Mouse (Mus musculus) heart, embryonic 13.5 days (tissue): ENCODE results near the gene Nav3. TPM values are rescaled to one million over a fixed set of nuclear protein-coding genes. Genes with fewer than 3 reads are reported as not detected.
"Not testable (repeated sequence)": the region's sequence is repeated elsewhere in the genome, so short reads cannot be mapped to it uniquely, and the experiment has no call there.

Experiments
- ATAC-seq: fragments of 200-750 bp; cut with Nextera tagmentation; 2 replicates; pipeline ENCODE4 v1.8.0; 2017; ENCODE audit warnings: moderate TSS enrichment; ENCODE audit not compliant: insufficient number of reproducible peaks, low FRiP score, low TSS enrichment; ENCODE audit errors: extremely low read depth
- H3K27ac ChIP-seq: fragments of 300-500 bp; sonication (generic); replicated peaks from 2 replicates; pipeline ENCODE4 v1.5.1; 2015; ENCODE audit warnings: moderate library complexity, mild to moderate bottlenecking, inconsistent platforms
- H3K27me3 ChIP-seq: fragments of 300-500 bp; sonication (generic); replicated peaks from 2 replicates; pipeline ENCODE4 v1.6.1; 2015; ENCODE audit warnings: mild to moderate bottlenecking, inconsistent platforms
- H3K36me3 ChIP-seq: fragments of 300-500 bp; sonication (generic); 2 replicates; pipeline ENCODE4 v1.6.1; 2015; ENCODE audit warnings: mild to moderate bottlenecking, inconsistent platforms
- H3K4me1 ChIP-seq: fragments of 300-500 bp; sonication (generic); 2 replicates; pipeline ENCODE4 v1.6.1; 2015; ENCODE audit warnings: inconsistent platforms
- H3K4me2 ChIP-seq: fragments of 300-500 bp; sonication (generic); 2 replicates; pipeline ENCODE4 v1.6.1; 2015; ENCODE audit warnings: inconsistent platforms, mild to moderate bottlenecking, moderate library complexity
- H3K4me3 ChIP-seq: fragments of 300-500 bp; sonication (generic); 2 replicates; pipeline ENCODE4 v1.5.1; 2015; ENCODE audit warnings: moderate library complexity, mild to moderate bottlenecking, inconsistent platforms
- H3K9ac ChIP-seq: fragments of 300-500 bp; sonication (generic); 2 replicates; pipeline ENCODE4 v1.6.1; 2015; ENCODE audit warnings: inconsistent platforms, mild to moderate bottlenecking, moderate library complexity
- H3K9me3 ChIP-seq: fragments of 300-500 bp; sonication (generic); 2 replicates; pipeline ENCODE4 v1.6.1; 2016; ENCODE audit warnings: inconsistent platforms
- WGBS: fragments of 180-500 bp; shearing (Covaris S2); methylation state at CpG from one replicate; pipeline ENCODE4 v1.1.7; 2015; ENCODE audit warnings: mixed read lengths; 5-methylcytosine and 5-hydroxymethylcytosine counted together
- polyA plus RNA-seq: library from polyadenylated mRNA; unstranded; fragments of >200 nt; fragmentation: Nextera tagmentation; extraction: Ambion mirVana; gene quantifications from 2 replicates; pipeline ENCODE4 v1.2.1, GENCODE M21; 2015

Gene Nav3
- polyA plus RNA-seq, 1 experiment from 2014 or later = 1.8 TPM

DNA sequence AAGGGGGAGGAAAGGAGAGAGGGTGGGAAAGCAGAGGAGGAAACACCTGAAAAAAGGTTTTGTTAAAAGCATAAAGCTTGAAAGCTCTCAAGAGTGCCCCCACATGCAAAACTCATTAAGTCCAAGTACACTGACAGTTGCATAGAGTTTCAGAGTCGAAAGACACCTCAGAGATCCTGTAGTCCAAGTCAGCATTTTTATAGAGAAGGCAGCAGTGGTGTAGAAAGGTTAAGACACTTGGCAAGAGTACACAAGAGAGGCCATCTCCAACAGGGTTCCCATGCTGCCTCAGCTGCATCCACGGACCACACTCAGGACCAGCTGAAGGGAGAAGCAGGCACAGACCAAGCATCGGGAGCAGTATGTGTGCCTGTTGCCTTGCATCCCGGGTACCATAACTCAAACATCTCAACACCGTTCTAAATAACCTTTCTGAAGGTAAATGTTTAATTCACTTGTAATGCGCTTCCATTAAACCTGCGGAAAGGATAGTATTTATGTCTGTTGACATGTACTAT lies 421.4 kb downstream of the Nav3 start:
- H3K27me3 ChIP-seq = no peaks in the 10 kb centered on the region
- no peak overlapping the region for H3K27ac ChIP-seq
- no peak overlapping the region for H3K4me3 ChIP-seq
- no peaks in the 10 kb centered on the region for H3K9me3 ChIP-seq
- ATAC-seq = no peak
- no peak overlapping the region for H3K4me2 ChIP-seq
- H3K4me1 ChIP-seq = no peaks in the 10 kb centered on the region
- no peaks in the 10 kb centered on the region for H3K36me3 ChIP-seq
- 81% methylated on average over 7 of the region's 7 CpGs for WGBS
- H3K9ac ChIP-seq = no peak overlapping the region

DNA sequence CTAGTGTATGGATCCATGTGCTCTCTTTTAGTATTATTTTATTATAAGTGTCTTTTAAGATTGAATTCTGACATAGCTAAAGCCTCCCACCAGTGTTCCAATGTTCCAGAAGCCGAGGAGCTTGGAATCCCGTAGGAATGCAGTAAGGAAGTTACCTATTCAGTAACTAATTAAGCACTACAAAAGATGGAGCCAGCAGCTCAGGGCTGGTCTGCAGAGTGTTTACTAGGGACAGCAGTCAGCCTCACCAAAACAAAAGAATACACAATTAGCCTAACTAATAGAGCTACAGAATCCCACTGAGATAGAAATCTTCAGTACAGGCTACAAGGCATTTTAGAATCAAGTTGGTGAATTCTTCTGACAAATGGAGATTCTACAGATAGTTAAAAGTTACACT lies 431.1 kb downstream of the Nav3 start:
- WGBS = 84% methylated on average over 2 of the region's 2 CpGs
- not testable (repeated sequence) for H3K27me3 ChIP-seq, H3K27ac ChIP-seq, H3K9ac ChIP-seq, H3K9me3 ChIP-seq, H3K4me1 ChIP-seq, ATAC-seq, H3K36me3 ChIP-seq, H3K4me3 ChIP-seq, H3K4me2 ChIP-seq

DNA sequence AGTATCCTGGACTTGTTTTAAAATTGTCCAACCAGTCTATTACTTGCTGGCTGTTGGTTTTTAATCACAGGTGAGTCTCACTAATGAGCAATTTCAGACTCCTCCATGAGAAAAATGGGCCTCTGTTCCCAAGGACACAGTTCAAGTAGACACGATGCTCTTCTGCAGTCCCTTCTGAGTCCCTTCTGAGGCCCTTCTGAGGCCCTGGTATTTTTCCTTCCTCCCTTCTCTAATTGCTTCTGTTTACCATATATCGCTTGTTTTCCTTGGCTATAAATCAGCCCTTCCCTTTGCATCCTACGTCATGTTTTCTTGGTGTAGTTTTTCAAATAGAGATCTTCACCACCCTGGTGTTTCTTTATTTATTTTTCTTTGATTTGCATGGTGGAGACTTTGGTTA lies 433.9 kb downstream of the Nav3 start:
- H3K27ac ChIP-seq = no peak overlapping the region
- no peak overlapping the region for H3K4me3 ChIP-seq
- no peaks in the 10 kb centered on the region for H3K9me3 ChIP-seq
- no peaks in the 10 kb centered on the region for H3K4me1 ChIP-seq
- H3K9ac ChIP-seq = no peak overlapping the region
- no peak for ATAC-seq
- no peaks in the 10 kb centered on the region for H3K36me3 ChIP-seq
- H3K27me3 ChIP-seq = no peaks in the 10 kb centered on the region
- no peak overlapping the region for H3K4me2 ChIP-seq
- 75% methylated on average over 3 of the region's 3 CpGs for WGBS

DNA sequence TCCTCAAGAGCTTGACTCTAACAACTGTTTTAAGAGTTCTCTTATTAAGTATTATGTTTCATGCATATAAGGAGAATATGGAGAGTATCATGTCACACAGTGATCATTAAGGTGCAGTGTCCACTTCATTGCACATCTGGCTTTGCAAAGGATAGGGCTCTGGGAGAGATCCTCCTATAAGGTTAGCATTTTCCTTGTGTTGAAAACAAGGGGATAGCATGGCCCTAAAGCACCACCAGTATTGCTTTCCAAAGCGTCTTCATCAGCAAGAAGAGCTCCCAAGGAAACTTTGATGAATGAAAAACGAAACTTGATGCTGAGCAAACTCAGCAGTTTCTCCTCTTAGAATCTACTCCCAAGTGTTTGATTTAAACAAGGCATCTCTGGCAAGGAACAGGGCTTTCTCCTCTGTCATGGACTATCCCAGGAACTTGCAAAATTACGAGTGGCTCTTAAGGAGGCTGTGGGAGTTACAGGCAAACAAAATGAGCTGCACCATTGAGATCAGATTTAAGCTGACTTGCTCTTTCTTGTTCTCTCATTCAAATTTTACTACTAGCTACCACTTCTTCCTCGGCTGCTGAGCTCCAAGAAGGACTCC lies 436.6 kb downstream of the Nav3 start:
- Histone ChIP-seq H3K4me1 (no peaks in the 10 kb centered on the region), H3K9me3 (no peaks in the 10 kb centered on the region), H3K4me2 (no peak overlapping the region), H3K27me3 (no peaks in the 10 kb centered on the region), H3K9ac (no peak overlapping the region), H3K36me3 (no peaks in the 10 kb centered on the region), H3K4me3 (no peak overlapping the region), H3K27ac (no peak overlapping the region)
- WGBS = 54% methylated on average over 4 of the region's 4 CpGs
- ATAC-seq = no peak

DNA sequence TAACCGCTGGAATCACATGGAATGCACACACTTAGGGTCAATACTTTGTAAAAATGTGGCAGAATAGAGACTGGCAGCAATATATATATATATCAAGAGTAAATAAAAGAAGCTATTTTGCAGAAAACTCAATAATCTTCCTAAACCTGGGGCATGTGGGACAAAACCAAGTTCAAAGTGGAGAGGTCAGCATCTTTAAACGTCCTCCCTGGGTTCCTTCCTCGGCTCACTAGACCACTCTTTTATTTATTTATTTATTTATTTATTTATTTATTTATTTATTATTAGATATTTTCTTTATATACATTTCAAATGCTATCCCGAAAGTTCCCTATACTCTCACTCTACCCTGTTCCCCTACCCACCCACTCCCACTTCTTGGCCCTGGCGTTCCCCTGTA lies 454.7 kb downstream of the Nav3 start:
- 72% methylated on average over 5 of the region's 5 CpGs for WGBS
- not testable (repeated sequence) for H3K4me3 ChIP-seq, H3K9me3 ChIP-seq, H3K36me3 ChIP-seq, H3K4me2 ChIP-seq, H3K27me3 ChIP-seq, H3K4me1 ChIP-seq, ATAC-seq, H3K9ac ChIP-seq
- H3K27ac ChIP-seq = 0 out of 2 replicates have a peak overlapping the region, but pooled peaks have one; percentile 24

DNA sequence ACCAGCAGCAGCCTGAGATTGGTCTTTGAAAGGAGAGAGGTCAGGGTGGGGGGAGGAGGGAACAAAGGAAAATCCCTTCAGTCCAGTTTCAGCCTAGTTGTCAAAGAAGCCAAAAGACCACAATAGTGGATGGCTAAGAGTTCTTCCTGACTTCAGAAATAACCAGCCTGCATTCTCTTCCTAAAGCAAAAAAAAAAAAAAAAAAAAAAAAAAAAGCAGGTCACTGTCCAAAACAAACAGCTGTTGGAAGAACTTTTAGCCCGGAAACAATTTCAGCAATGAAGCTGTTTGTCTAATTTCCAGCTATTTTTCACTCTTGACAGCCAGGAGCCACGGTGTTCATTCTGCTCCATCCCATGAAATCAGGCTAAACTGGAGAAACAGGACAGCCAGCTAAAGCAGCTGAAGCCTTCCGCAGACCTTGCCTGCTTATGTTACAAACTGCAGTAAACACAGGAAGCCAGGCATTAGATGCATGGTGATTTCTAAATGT lies 455.2 kb downstream of the Nav3 start:
- ATAC-seq = no peak
- Histone ChIP-seq H3K9ac (no peak overlapping the region), H3K4me3 (no peak overlapping the region), H3K36me3 (no peaks in the 10 kb centered on the region), H3K27ac (0 out of 2 replicates have a peak overlapping the region, but pooled peaks have one; percentile 24), H3K27me3 (no peaks in the 10 kb centered on the region), H3K4me1 (no peaks in the 10 kb centered on the region), H3K4me2 (no peak overlapping the region), H3K9me3 (no peaks in the 10 kb centered on the region)
- 44% methylated on average over 3 of the region's 3 CpGs for WGBS

DNA sequence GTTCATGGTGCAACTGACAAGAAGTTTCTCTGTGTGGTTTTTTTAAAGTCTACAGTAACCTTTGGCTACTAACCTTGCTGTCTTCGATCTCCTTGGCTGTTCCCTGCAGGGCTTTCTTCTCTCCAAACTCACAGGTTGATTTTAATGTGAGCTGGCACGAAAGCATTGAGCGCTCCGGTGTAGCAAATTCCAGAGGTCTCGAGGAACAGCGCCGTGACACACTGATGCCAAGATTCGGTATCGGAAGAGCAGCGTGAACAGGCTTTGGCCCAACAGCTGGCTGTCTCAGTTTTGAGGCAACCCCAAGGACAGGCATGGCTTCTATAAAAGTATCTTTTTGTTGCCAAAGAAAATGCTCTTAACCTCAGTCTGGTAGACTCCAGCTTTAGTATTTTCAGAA lies 456.1 kb downstream of the Nav3 start:
- no peak for ATAC-seq
- no peaks in the 10 kb centered on the region for H3K36me3 ChIP-seq
- 79% methylated on average over 10 of the region's 10 CpGs for WGBS

DNA sequence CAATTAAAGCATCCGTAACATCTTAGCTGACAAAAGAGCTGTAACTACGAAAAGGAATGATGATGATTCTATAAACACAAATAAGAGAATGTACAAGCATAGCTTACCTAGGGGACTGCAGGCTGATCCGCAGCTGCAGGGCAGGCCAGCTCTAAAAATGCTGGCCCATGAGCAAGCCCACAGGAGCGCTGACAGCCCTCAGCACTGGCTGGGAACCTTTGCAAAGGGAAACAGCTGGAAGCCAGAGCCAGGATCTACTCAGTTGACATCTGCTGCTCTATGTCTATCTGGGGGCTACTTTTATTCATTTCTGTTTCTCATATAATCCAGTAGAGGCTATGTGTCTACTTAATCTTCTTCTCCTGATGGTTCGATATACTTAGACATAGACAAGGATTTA lies 461.7 kb downstream of the Nav3 start:
- no peaks in the 10 kb centered on the region for H3K36me3 ChIP-seq
- H3K27me3 ChIP-seq = no peaks in the 10 kb centered on the region
- no peaks in the 10 kb centered on the region for H3K9me3 ChIP-seq
- H3K4me2 ChIP-seq = no peak overlapping the region
- 0 out of 2 replicates have a peak, but pooled peaks cover 3% of the 10 kb centered on the region for H3K4me1 ChIP-seq
- ATAC-seq = no peak
- 70% methylated on average over 5 of the region's 5 CpGs for WGBS
- no peak overlapping the region for H3K27ac ChIP-seq
- H3K9ac ChIP-seq = no peak overlapping the region
- H3K4me3 ChIP-seq = no peak overlapping the region

More for the DNA sequence above, 456.1 kb downstream of the Nav3 start:
- Histone ChIP-seq H3K4me2 (no peak overlapping the region), H3K4me1 (no peaks in the 10 kb centered on the region), H3K9me3 (no peaks in the 10 kb centered on the region), H3K27ac (no peak overlapping the region), H3K9ac (no peak overlapping the region), H3K27me3 (no peaks in the 10 kb centered on the region), H3K4me3 (no peak overlapping the region)

DNA sequence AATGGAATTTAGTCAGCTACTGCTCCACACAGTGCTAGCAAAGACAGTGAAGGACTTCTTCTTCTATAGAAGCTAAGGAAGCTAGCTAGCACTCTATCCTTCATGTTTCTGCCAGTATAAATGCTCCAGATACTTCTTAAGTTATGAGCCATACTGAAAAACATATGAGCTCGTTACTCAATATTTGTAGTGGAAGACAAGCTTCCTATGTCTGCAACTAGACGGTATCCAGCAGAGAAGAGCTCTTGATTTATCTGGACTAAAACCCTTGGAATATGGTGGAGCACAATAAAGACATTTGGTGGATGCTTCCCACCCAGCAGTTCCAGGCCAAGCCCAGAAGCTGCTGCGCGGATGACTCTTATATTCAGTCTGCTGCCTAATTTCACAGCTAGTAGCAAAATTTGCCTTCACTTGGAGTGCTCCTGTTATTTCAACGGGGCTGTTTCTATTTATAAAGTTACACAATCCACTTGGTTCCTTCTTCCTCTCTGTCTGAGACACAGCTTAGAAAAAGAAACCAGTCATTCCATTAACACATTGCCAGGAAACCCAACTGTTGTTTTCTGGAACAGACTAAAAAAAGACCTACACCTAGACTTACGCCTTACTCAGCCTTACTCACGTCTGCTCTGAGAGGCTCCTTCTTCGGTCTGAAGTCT lies 470.0 kb downstream of the Nav3 start:
- H3K36me3 ChIP-seq = no peaks in the 10 kb centered on the region
- 55% methylated on average over 8 of the region's 8 CpGs for WGBS
- H3K4me1 ChIP-seq = peaks cover 4% of the 10 kb centered on the region; the same call in 1 of the 2 replicates
- no peaks in the 10 kb centered on the region for H3K27me3 ChIP-seq
- H3K9me3 ChIP-seq = no peaks in the 10 kb centered on the region
- no peak overlapping the region for H3K4me3 ChIP-seq
- H3K27ac ChIP-seq = peak overlapping the region; percentile 16; the same call in 1 of the 2 replicates
- H3K9ac ChIP-seq = no peak overlapping the region
- peak overlapping the region; percentile 20; the same call in 1 of the 2 replicates for H3K4me2 ChIP-seq
- ATAC-seq = no peak

DNA sequence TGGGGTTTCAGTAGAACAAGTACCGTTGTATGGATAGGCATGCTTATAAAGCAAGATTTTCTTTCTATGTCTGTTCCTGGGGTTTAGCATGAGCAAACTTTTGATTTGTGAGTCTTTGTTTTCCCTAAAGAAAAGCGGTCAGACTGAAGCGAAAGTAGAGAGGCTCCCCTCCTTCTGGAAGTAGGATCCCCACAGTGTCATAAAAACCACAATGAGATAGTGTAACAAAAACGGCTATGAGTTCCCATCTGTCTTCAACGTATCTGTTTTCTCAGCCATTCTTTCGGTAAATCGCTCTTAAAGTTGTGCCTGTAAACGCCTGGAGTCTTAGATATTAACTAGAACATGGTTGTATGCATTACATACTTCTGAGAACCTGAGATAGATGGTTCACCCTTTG lies 479.7 kb downstream of the Nav3 start:
- Histone ChIP-seq H3K9me3 (no peaks in the 10 kb centered on the region), H3K27me3 (no peaks in the 10 kb centered on the region), H3K4me3 (no peak overlapping the region), H3K4me1 (no peaks in the 10 kb centered on the region), H3K27ac (no peak overlapping the region), H3K4me2 (no peak overlapping the region), H3K9ac (no peak overlapping the region), H3K36me3 (no peaks in the 10 kb centered on the region)
- WGBS = 83% methylated on average over 8 of the region's 8 CpGs
- ATAC-seq = no peak

DNA sequence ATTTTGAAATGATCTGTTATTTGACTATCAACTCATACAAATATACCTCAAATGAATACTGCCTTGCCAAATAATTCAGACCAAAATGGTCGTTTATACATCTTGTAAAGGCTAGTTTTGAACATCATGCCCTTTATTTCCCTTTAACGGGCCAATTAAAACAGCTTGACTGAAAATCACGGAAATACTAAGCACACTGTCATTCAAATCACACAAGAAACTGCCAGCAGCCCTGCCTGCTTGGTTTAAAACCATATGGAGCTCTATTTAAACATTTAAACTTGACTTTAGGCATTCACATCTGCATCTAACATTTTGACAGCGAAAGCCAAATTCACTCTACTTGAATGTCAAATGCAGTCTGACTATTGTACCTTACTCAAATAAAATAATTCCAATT lies 481.8 kb downstream of the Nav3 start:
- Histone ChIP-seq H3K4me2 (no peak overlapping the region), H3K36me3 (no peaks in the 10 kb centered on the region), H3K4me1 (no peaks in the 10 kb centered on the region), H3K4me3 (no peak overlapping the region), H3K27me3 (no peaks in the 10 kb centered on the region), H3K27ac (no peak overlapping the region), H3K9me3 (no peaks in the 10 kb centered on the region), H3K9ac (no peak overlapping the region)
- ATAC-seq = no peak
- WGBS = 68% methylated on average over 4 of the region's 4 CpGs

DNA sequence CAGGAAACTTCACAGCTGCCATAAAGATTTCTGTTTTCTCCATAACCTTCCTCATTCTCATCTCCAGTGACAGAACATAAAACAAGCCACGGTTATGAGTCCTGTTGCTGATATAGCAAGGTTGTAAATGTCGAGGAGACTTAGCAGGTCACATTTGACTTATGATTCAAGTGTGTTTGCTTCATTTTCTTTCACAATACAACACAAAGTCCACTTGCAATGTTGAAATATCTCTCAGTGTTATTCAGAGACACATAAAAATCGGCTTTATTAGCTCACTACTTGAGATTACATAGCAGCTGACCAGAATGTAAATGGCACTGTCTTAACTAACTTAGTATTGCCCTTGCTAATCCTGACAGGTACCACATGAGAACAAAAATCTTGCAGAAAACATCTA lies 482.5 kb downstream of the Nav3 start:
- Histone ChIP-seq H3K4me3 (no peak overlapping the region), H3K4me2 (no peak overlapping the region), H3K4me1 (no peaks in the 10 kb centered on the region), H3K27me3 (no peaks in the 10 kb centered on the region), H3K27ac (no peak overlapping the region), H3K9me3 (no peaks in the 10 kb centered on the region), H3K36me3 (no peaks in the 10 kb centered on the region), H3K9ac (no peak overlapping the region)
- ATAC-seq = no peak
- 58% methylated on average over 3 of the region's 3 CpGs for WGBS
